Mouse (Mus musculus): ENCODE results near the gene Sprr2e.

DNA sequence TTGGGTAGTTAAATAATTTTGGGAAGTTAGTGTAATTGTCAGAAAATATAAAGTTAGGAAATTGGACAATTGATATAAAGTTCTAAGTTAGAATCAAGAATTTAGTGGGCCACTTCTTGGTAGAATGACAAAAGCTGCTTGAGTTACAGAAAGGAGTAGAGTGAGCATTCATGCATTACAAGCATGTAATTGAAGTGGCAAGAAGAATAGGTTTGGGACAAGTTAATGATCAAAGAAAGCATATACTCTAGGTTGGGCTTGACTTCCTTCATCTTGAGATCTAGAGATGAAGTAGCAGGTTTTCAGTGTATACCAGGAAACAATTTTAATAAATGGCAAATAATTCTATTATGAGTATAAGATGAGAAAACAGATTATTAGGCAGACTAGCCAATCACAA lies 9.7 kb downstream of the Sprr2e start:
- TF ChIP-seq CTCF (IDR thresholded peaks at IDR 0.05; ENCODE audit: low read depth) (no peak), EP300 (IDR thresholded peaks at IDR 0.05; ENCODE audit: low read depth) (no peak)

Measured in liver, embryonic 14.5 days (tissue).